12 mouse cellular contexts compared by ENCODE assay signal in genomic region chr16:44679082-44679481, GRCm38 (mm10). TPM values are rescaled to one million over a fixed set of nuclear protein-coding genes. Genes with fewer than 3 reads are reported as not detected.
DNase-seq lines count a peak whose midpoint lies in the region; ATAC-seq and TF ChIP-seq lines count a peak whose summit lies in the region.
"Had no signal": no experiment of that assay in that cellular context is flagged by ENCODE, and none has a peak within 500 bp of the region (broad histone marks: within the 10 kb centered on the region; RNA-seq: fewer than 3 reads in every experiment).

No protein-coding gene starts in this region.

- no peak for TF ChIP-seq CTCF in midbrain, postnatal 0 days (IDR thresholded peaks at IDR 0.05)

- DNase-seq in heart, adult 11 months: peak; percentile 24
- DNase-seq in heart, postnatal 14 days: no peak
- no peak for DNase-seq in forebrain, embryonic 14.5 days (ENCODE audit: low spot score)
- DNase-seq in limb, embryonic 11.5 days (ENCODE audit: low spot score): no peak
- no peak for DNase-seq in midbrain, postnatal 0 days (ENCODE audit: low spot score)
- DNase-seq in lung, postnatal 10 days: no peak
- no peak for DNase-seq in yolk sac, embryonic 10.5 days (ENCODE audit: low spot score)
- DNase-seq: cerebellum, adult 9-11 months; lung, postnatal 36 days; right cerebral cortex, postnatal 14 days had no signal

- H3K27ac ChIP-seq in forebrain, embryonic 14.5 days (ENCODE audit: low read depth, low read length): peak overlapping the region; percentile 67; the same call in 1 of the 2 replicates
- peak overlapping the region; percentile 15; the same call in 1 of the 2 replicates for H3K27ac ChIP-seq in limb, embryonic 11.5 days (replicated peaks; ENCODE audit: low read depth, low read length)
- H3K27ac ChIP-seq in midbrain, postnatal 0 days (ENCODE audit: low read depth, low read length): no peak overlapping the region
- H3K27ac ChIP-seq: stomach, embryonic 15.5 days had no signal

- H3K4me3 ChIP-seq in forebrain, embryonic 14.5 days (ENCODE audit: low read depth, low read length): 0 out of 2 replicates have a peak overlapping the region, but pooled peaks have one; percentile 4
- no peak overlapping the region for H3K4me3 ChIP-seq in limb, embryonic 11.5 days (ENCODE audit: low read depth, low read length)
- no peak overlapping the region for H3K4me3 ChIP-seq in midbrain, postnatal 0 days (ENCODE audit: low read depth, low read length)
- H3K4me3 ChIP-seq: stomach, embryonic 15.5 days had no signal

- no peaks in the 10 kb centered on the region for H3K36me3 ChIP-seq in forebrain, embryonic 14.5 days (ENCODE audit: control insufficient read depth, insufficient read depth, low read length)
- no peaks in the 10 kb centered on the region for H3K36me3 ChIP-seq in limb, embryonic 11.5 days (ENCODE audit: control insufficient read depth, insufficient read depth, low read length)
- H3K36me3 ChIP-seq in midbrain, postnatal 0 days (ENCODE audit: insufficient read depth, low read length): no peaks in the 10 kb centered on the region
- H3K36me3 ChIP-seq: stomach, embryonic 15.5 days had no signal

- peak; percentile 58 for ATAC-seq in forebrain, embryonic 14.5 days
- peak; percentile 74; the same call in 1 of the 2 replicates for ATAC-seq in limb, embryonic 11.5 days (ENCODE audit: insufficient number of reproducible peaks, low FRiP score, low TSS enrichment, low read depth)
- no peak for ATAC-seq in midbrain, postnatal 0 days (ENCODE audit: low FRiP score)
- no peak for ATAC-seq in megakaryocyte-erythroid progenitor cell, adult 5-6 weeks (replicated peaks; ENCODE audit: low FRiP score, low TSS enrichment, poor library complexity, severe bottlenecking)

- H3K4me1 ChIP-seq in forebrain, embryonic 14.5 days (ENCODE audit: control insufficient read depth, insufficient read depth, low read length): peaks cover 17% of the 10 kb centered on the region
- peaks cover 9% of the 10 kb centered on the region for H3K4me1 ChIP-seq in limb, embryonic 11.5 days (ENCODE audit: control insufficient read depth, insufficient read depth, low read length)
- H3K4me1 ChIP-seq in midbrain, postnatal 0 days (ENCODE audit: insufficient read depth, low read length): no peaks in the 10 kb centered on the region; the same call in 1 of the 2 replicates
- H3K4me1 ChIP-seq: stomach, embryonic 15.5 days had no signal

- H3K9ac ChIP-seq in forebrain, embryonic 14.5 days (ENCODE audit: low read length): peak overlapping the region; percentile 26; the same call in 1 of the 2 replicates
- no peak overlapping the region for H3K9ac ChIP-seq in limb, embryonic 11.5 days (ENCODE audit: low read length)
- H3K9ac ChIP-seq in midbrain, postnatal 0 days (replicated peaks; ENCODE audit: low read length, poor library complexity, severe bottlenecking): no peak overlapping the region
- H3K9ac ChIP-seq: stomach, embryonic 15.5 days had no signal

- peaks cover 6% of the 10 kb centered on the region for H3K9me3 ChIP-seq in forebrain, embryonic 14.5 days (replicated peaks; ENCODE audit: control insufficient read depth, low read length)
- peaks cover 4% of the 10 kb centered on the region; the same call in 1 of the 2 replicates for H3K9me3 ChIP-seq in limb, embryonic 11.5 days (ENCODE audit: control insufficient read depth, low read length)
- no peaks in the 10 kb centered on the region for H3K9me3 ChIP-seq in midbrain, postnatal 0 days (ENCODE audit: low read length)
- H3K9me3 ChIP-seq: stomach, embryonic 15.5 days had no signal

- 10% methylated on average over 8 of the region's 8 CpGs for WGBS in forebrain, embryonic 14.5 days
- 57% methylated on average over 8 of the region's 8 CpGs for WGBS in limb, embryonic 11.5 days
- 29% methylated on average over 8 of the region's 8 CpGs for WGBS in midbrain, postnatal 0 days

- no peaks in the 10 kb centered on the region for H3K27me3 ChIP-seq in forebrain, embryonic 14.5 days (replicated peaks; ENCODE audit: control insufficient read depth, insufficient read depth, low read length)
- H3K27me3 ChIP-seq in limb, embryonic 11.5 days (ENCODE audit: control insufficient read depth, insufficient read depth, low read length): no peaks in the 10 kb centered on the region
- no peaks in the 10 kb centered on the region for H3K27me3 ChIP-seq in midbrain, postnatal 0 days (ENCODE audit: insufficient read depth, low read length)
- H3K27me3 ChIP-seq: stomach, embryonic 15.5 days had no signal

- H3K4me2 ChIP-seq in forebrain, embryonic 14.5 days (ENCODE audit: low read length): peak overlapping the region; percentile 42
- H3K4me2 ChIP-seq in limb, embryonic 11.5 days (ENCODE audit: low read depth, severe bottlenecking): no peak overlapping the region; the same call in 1 of the 2 replicates
- peak overlapping the region; percentile 29 for H3K4me2 ChIP-seq in midbrain, postnatal 0 days (ENCODE audit: low read depth, low read length, poor library complexity, severe bottlenecking)
- H3K4me2 ChIP-seq: stomach, embryonic 15.5 days had no signal

- intact Hi-C loops in heart, postnatal 14 days (cut with DNase I): no loop called here

RNA-seq across cellular contexts. Expression of gene Nepro, which starts 45.0 kb away (rescaled TPM):
- total RNA-seq in heart, postnatal 14 days (2021): 1 to 10 TPM; 4.6 to 7.2 TPM
- polyA plus RNA-seq in forebrain, embryonic 14.5 days (2014; fragmentation: Nextera tagmentation; extraction: Ambion mirVana): 3.8 and 4.5 TPM in 2 replicates
- polyA plus RNA-seq in limb, embryonic 11.5 days (2014; fragmentation: Nextera tagmentation; extraction: Ambion mirVana): 11.9 and 12.0 TPM in 2 replicates
- 3.5 and 5.9 TPM in 2 replicates for total RNA-seq in midbrain, postnatal 0 days (2014; rRNA removed)
- polyA plus RNA-seq in midbrain, postnatal 0 days (2015; fragmentation: Nextera tagmentation; extraction: Ambion mirVana): 2.4 and 2.9 TPM in 2 replicates
- 13.4 and 16.9 TPM in 2 replicates for total RNA-seq in megakaryocyte-erythroid progenitor cell, adult 5-6 weeks (2014; fragmentation: Nextera tagmentation)
- total RNA-seq in megakaryocyte-erythroid progenitor cell, adult 5-6 weeks (2017): 19.5 and 22.0 TPM in 2 replicates

Comparison
In these comparisons a context has a peak if more than half of its experiments do, and no peak if none do; other contexts are left out.
1. ATAC-seq: peak in forebrain, embryonic 14.5 days (single experiment) and limb, embryonic 11.5 days (single experiment); none in midbrain, postnatal 0 days (single experiment) and megakaryocyte-erythroid progenitor cell, adult 5-6 weeks (single experiment).